Mouse (Mus musculus) ES-Bruce4 (cell line): ENCODE results near the gene Pln. TPM values are rescaled to one million over a fixed set of nuclear protein-coding genes. Genes with fewer than 3 reads are reported as not detected.

Experiments used
- H3K27ac ChIP-seq: 2 replicates; pipeline ENCODE4 v1.5.1; 2012; ENCODE audit warnings: low read length, inconsistent platforms; ENCODE audit not compliant: insufficient read depth
- H3K27me3 ChIP-seq: 2 replicates; pipeline ENCODE4 v1.6.1; 2012; ENCODE audit warnings: mild to moderate bottlenecking, low read length, inconsistent platforms; ENCODE audit not compliant: control insufficient read depth, poor library complexity, insufficient read depth, severe bottlenecking
- H3K36me3 ChIP-seq: 2 replicates; pipeline ENCODE4 v1.6.1; 2012; ENCODE audit warnings: inconsistent platforms, mild to moderate bottlenecking, low read length, moderate library complexity; ENCODE audit not compliant: control insufficient read depth, poor library complexity, insufficient read depth, severe bottlenecking
- H3K4me1 ChIP-seq: one replicate; pipeline ENCODE4 v1.8.1; 2011; ENCODE audit warnings: low read length; ENCODE audit not compliant: control insufficient read depth, insufficient read depth
- H3K4me3 ChIP-seq: 2 replicates; pipeline ENCODE4 v1.5.1; 2011; ENCODE audit warnings: low read depth, mild to moderate bottlenecking, low read length
- H3K9ac ChIP-seq: 2 replicates; pipeline ENCODE4 v1.6.1; 2012; ENCODE audit warnings: low read depth, mild to moderate bottlenecking, inconsistent platforms; ENCODE audit not compliant: poor library complexity, severe bottlenecking
- H3K9me3 ChIP-seq: replicated peaks from 2 replicates; pipeline ENCODE4 v1.6.1; 2012; ENCODE audit warnings: mild to moderate bottlenecking, low read length, inconsistent platforms; ENCODE audit not compliant: control insufficient read depth, poor library complexity, insufficient read depth, severe bottlenecking
- CTCF ChIP-seq: IDR thresholded peaks from one replicate; pipeline ENCODE4 v1.8.1; 2011; ENCODE audit warnings: low read depth, low read length
- EP300 ChIP-seq: IDR thresholded peaks from 2 replicates; pipeline ENCODE4 v1.6.1; 2011; ENCODE audit warnings: low read depth, low read length; ENCODE audit not compliant: insufficient read depth
- POLR2A ChIP-seq: IDR thresholded peaks from one replicate; pipeline ENCODE4 v1.8.1; 2011; ENCODE audit warnings: low read length; ENCODE audit not compliant: insufficient read depth
- polyA plus RNA-seq: library from polyadenylated mRNA; stranded (reverse); fragments of >200 nt; gene quantifications from 2 replicates; pipeline ENCODE4 v1.2.4, GENCODE M21; 2011; ENCODE audit warnings: low read depth; ENCODE audit not compliant: missing spikeins, insufficient read depth, insufficient read length

Pln gene
- polyA plus RNA-seq, 1 experiment: not detected

DNA sequence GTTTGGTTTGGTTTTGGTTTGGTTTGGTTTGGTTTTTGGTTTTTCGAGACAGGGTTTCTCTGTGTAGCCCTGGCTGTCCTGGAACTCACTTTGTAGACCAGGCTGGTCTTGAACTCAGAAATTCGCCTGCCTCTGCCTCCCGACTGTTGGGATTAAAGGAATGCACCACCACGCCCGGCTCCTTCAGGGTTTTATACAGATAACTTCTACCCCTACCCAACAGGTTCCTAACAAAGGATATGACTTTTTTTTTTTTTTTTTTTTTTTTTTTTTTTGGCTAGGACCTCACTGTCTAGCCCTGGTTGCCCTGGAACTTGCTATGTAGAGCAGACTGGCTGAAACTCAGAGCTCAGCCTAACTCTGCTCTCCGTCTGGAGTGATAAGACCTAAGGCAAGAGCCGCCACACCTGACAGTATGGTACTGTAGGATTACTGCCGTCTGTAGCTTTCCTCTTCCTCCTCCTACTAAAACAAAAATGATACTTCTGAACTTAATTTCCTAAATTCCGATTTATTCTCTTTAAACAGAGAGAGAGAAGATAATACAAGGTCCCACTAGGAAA is 4.8 kb downstream of the Pln start:
- no peaks in the 10 kb centered on the region for H3K9me3 ChIP-seq
- H3K27me3 ChIP-seq: no peaks in the 10 kb centered on the region
- H3K27ac ChIP-seq: no peak overlapping the region
- no peak overlapping the region for H3K4me3 ChIP-seq
- H3K9ac ChIP-seq: no peak overlapping the region
- TF ChIP-seq POLR2A (no peak), CTCF (no peak), EP300 (no peak)
- no peaks in the 10 kb centered on the region for H3K4me1 ChIP-seq
- H3K36me3 ChIP-seq: no peaks in the 10 kb centered on the region

DNA sequence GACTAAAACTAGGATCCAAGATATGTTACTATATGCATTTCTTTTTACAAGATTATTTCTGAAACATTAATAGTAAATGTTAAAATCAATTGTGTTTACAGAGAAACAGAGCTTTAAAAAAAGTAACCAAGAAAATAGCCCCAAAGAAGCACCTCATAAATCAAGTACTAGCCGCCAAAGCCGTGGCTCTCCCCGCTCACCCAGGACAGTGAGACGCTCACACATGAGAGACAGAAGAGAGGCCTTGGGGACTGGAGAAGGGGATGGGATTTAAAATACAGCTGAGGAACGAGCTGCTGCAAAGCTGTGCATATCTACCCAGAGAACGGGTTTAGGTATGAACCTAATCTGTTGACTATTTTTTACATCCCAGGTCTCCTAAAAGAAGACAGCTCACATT is 5.9 kb downstream of the Pln start:
- H3K27ac ChIP-seq: no peak overlapping the region
- no peak overlapping the region for H3K9ac ChIP-seq
- H3K9me3 ChIP-seq: no peaks in the 10 kb centered on the region
- H3K36me3 ChIP-seq: no peaks in the 10 kb centered on the region
- TF ChIP-seq EP300 (no peak), POLR2A (no peak), CTCF (no peak)
- no peaks in the 10 kb centered on the region for H3K4me1 ChIP-seq
- H3K27me3 ChIP-seq: no peaks in the 10 kb centered on the region
- H3K4me3 ChIP-seq: no peak overlapping the region

DNA sequence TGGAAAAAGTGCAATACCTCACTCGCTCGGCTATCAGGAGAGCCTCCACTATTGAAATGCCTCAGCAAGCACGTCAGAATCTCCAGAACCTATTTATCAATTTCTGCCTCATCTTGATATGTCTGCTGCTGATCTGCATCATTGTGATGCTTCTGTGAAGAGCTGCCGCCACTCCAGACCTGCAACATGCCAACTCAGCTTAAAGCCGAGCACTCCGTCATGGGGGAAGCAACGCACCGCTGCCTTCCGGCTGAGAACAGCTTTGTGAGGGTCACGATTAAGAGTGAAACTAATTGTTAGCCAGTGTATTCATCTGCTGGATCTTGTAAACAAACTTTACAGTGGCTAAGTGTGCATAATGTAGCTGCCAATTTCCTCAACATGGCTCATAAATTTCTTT is 6.4 kb downstream of the Pln start:
- H3K9me3 ChIP-seq: no peaks in the 10 kb centered on the region
- TF ChIP-seq CTCF (no peak), EP300 (no peak), POLR2A (no peak)
- H3K4me1 ChIP-seq: no peaks in the 10 kb centered on the region
- no peaks in the 10 kb centered on the region for H3K36me3 ChIP-seq
- H3K9ac ChIP-seq: no peak overlapping the region
- no peak overlapping the region for H3K4me3 ChIP-seq
- no peak overlapping the region for H3K27ac ChIP-seq
- H3K27me3 ChIP-seq: no peaks in the 10 kb centered on the region

DNA sequence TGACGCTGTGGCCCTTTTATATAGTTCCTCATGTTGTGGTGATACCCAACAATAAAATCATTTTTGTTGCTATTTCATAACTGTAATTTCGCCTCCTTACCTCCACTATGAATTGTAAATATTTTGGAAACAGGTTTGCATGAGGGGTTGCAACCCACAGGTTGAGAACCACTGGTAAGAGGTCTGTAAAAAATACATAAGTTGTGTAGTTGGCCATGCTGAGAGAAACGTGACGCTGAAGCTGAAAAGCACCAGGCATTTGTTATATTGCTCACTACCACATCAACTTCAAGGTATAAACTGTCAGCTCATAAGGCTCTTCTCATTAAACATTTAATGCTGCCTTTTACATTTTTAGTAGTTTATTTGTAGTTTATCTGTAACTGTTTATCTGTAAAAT is 8.0 kb downstream of the Pln start:
- Histone ChIP-seq H3K4me3 (no peak overlapping the region), H3K27me3 (no peaks in the 10 kb centered on the region), H3K36me3 (no peaks in the 10 kb centered on the region), H3K4me1 (no peaks in the 10 kb centered on the region), H3K9me3 (no peaks in the 10 kb centered on the region), H3K9ac (no peak overlapping the region), H3K27ac (no peak overlapping the region)
- TF ChIP-seq EP300: no peak
- TF ChIP-seq POLR2A: no peak
- no peak for TF ChIP-seq CTCF

DNA sequence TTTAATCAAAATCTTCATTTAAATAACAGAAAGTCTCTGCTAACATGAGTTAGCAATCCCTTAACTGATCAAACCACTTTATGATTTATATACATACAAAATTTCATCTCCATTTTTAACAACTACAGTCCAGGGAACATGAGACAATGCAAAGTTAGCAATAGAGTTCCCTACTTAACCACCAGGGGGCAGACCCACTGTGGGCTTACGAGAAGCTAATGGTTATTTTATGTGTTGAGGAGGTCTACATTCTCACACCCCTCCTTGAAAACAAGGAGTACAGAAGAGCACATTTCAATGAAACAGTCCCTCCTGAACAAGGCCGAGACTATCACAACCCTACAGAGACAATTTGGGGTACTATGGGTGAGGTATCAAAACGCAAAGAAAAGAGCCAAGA is 9.0 kb downstream of the Pln start:
- Histone ChIP-seq H3K4me3 (no peak overlapping the region), H3K9ac (no peak overlapping the region), H3K9me3 (no peaks in the 10 kb centered on the region), H3K27me3 (no peaks in the 10 kb centered on the region), H3K36me3 (no peaks in the 10 kb centered on the region), H3K4me1 (no peaks in the 10 kb centered on the region), H3K27ac (no peak overlapping the region)
- TF ChIP-seq CTCF (no peak), EP300 (no peak), POLR2A (no peak)

DNA sequence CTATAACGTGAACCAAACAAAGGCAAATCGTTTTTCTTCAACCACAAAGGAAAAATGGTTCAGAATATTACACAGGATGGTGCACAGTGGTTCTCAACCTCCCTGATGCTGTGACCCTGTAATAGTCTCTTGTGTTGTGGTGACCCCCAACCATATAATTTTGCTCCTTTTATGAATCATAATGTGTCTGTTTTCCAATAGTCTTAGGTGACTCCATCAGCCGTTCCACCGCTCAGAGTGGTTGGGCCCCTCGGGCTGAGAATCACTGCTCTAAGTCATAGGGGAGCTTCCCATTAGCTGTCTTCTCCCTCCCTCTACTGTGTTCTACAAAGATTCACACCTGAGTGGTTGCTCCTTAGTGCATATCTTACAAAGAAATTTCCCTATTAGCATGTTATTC is 9.4 kb downstream of the Pln start:
- no peaks in the 10 kb centered on the region for H3K27me3 ChIP-seq
- H3K4me1 ChIP-seq: no peaks in the 10 kb centered on the region
- H3K9me3 ChIP-seq: no peaks in the 10 kb centered on the region
- TF ChIP-seq CTCF: no peak
- no peak for TF ChIP-seq POLR2A
- no peak for TF ChIP-seq EP300
- no peak overlapping the region for H3K4me3 ChIP-seq
- no peak overlapping the region for H3K27ac ChIP-seq
- no peak overlapping the region for H3K9ac ChIP-seq
- H3K36me3 ChIP-seq: no peaks in the 10 kb centered on the region
